Mouse (Mus musculus): ENCODE results near the gene A830005F24Rik. TPM values are rescaled to one million over a fixed set of nuclear protein-coding genes. Genes with fewer than 3 reads are reported as not detected.

Gene A830005F24Rik
- polyA plus RNA-seq, 1 experiment from 2014 or later, result 0.19 TPM

DNA sequence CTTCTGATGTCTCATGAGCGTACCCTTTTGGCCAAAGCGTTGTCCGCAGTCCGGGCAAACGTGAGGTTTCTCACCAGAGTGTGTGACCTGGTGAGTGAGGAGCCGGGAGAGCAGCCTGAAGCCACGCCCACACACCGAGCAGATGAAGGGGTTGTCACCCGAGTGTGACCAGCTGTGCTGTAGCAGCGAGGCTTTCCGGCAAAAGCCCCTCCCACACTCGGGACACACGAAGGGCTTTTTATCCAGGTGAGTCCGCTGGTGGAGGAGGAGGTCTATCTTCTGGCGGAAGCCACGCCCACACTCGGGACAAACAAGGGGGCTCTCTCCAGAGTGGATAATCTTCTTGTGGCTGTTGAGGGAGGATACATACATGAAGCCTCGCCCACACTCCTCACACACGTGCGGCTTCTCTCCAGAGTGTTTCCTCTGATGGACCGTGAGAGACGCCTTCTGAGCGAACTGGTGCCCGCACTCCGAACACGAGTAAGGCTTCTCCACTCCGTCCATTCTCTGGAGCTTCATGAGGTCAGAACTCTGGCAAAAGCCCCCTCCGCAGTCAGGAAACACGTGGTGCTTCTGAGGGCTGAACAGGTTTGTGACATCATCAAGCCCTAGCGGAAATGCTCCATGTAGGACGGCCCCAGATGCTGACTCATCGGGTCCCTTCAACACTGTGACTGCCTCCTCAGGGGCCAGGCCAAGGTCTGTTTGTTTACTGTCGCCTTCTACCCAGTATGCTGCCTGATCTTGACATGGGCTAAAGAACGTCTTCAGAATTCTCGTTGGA lies 22.8 kb upstream of the A830005F24Rik start:
- WGBS (ENCODE audit: insufficient replicate concordance), result 92% methylated on average over 35 of the region's 35 CpGs
- DNase-seq (no peak), ATAC-seq (no peak)
- no peak overlapping the region for H3K27ac ChIP-seq (ENCODE audit: low read depth)
- no peak overlapping the region for H3K9ac ChIP-seq (replicated peaks)
- H3K4me3 ChIP-seq (ENCODE audit: low read depth, low read length), result no peak overlapping the region
- peaks cover 34% of the 10 kb centered on the region for H3K36me3 ChIP-seq (replicated peaks; ENCODE audit: insufficient read depth, low read length)
- H3K4me1 ChIP-seq (ENCODE audit: insufficient read depth), result no peaks in the 10 kb centered on the region
- H3K27me3 ChIP-seq (ENCODE audit: insufficient read depth, low read length), result no peaks in the 10 kb centered on the region
- no peak overlapping the region for H3K4me2 ChIP-seq (ENCODE audit: low read depth, low read length)
- peaks cover 11% of the 10 kb centered on the region; the same call in 1 of the 2 replicates for H3K9me3 ChIP-seq (ENCODE audit: low read length)
- TF ChIP-seq CTCF (IDR thresholded peaks at IDR 0.05; ENCODE audit: low read depth), result no peak
- no peak for TF ChIP-seq EP300 (IDR thresholded peaks at IDR 0.05; ENCODE audit: low read depth)

DNA sequence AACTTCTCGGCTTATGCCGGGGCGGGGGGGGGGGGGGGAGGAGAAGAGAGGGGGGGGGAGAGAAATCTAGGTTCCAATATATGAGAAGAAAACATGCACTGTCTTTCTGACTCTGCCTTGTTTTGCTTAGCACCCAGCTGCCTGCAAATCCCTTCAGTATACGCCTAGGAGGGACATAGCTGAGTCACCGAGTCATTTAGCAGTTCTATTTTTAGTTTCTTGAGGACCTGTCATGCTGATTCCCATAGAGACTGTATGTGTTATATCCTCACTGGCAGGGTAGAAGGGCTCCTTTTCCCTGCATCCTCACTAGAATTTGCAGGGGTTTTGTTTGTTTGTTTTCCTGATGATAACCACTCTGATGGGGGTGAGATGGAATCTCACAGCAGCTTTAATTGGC lies 20.2 kb upstream of the A830005F24Rik start:
- H3K4me2 ChIP-seq (ENCODE audit: low read depth, low read length), result no peak overlapping the region
- DNase-seq (no peak), ATAC-seq (no peak)
- peaks cover 14% of the 10 kb centered on the region; the same call in 1 of the 2 replicates for H3K9me3 ChIP-seq (ENCODE audit: low read length)
- H3K27me3 ChIP-seq (ENCODE audit: insufficient read depth, low read length), result no peaks in the 10 kb centered on the region
- H3K27ac ChIP-seq (ENCODE audit: low read depth), result no peak overlapping the region
- H3K36me3 ChIP-seq (replicated peaks; ENCODE audit: insufficient read depth, low read length), result peaks cover 43% of the 10 kb centered on the region
- H3K4me3 ChIP-seq (ENCODE audit: low read depth, low read length), result no peak overlapping the region
- TF ChIP-seq CTCF (IDR thresholded peaks at IDR 0.05; ENCODE audit: low read depth) (no peak), EP300 (IDR thresholded peaks at IDR 0.05; ENCODE audit: low read depth) (no peak)
- H3K9ac ChIP-seq (replicated peaks), result no peak overlapping the region
- 78% methylated on average over 4 of the region's 5 CpGs for WGBS (ENCODE audit: insufficient replicate concordance)
- H3K4me1 ChIP-seq (ENCODE audit: insufficient read depth), result no peaks in the 10 kb centered on the region

DNA sequence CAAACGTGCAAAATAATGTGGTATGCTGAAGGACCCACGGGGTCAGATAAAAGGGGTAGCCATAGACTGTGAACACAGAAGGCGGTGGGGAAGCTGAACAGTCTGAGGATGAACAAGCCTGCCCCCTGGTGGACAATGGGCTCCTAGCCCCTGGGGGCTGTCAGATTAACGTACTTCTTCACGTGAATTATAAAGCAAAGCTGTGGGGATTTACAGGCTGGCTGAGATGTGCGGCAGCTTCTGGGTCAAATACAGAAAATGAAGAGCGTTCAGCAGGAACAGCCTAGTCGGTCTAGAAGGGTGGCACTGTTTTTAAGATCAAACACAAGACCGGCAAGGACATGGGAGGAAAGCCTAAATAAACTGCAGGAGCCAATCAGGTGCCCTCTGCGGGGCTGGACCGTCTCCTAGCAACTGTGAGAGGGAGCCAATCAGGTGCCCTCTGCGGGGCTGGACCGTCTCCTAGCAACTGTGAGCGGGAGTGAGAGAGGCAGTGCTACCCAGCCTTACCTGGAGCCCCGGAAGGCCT lies 15.6 kb upstream of the A830005F24Rik start:
- Histone ChIP-seq H3K4me3 (ENCODE audit: low read depth, low read length) (no peak overlapping the region), H3K36me3 (replicated peaks; ENCODE audit: insufficient read depth, low read length) (peaks cover 25% of the 10 kb centered on the region), H3K4me2 (ENCODE audit: low read depth, low read length) (no peak overlapping the region), H3K4me1 (ENCODE audit: insufficient read depth) (no peaks in the 10 kb centered on the region), H3K27me3 (ENCODE audit: insufficient read depth, low read length) (no peaks in the 10 kb centered on the region), H3K27ac (ENCODE audit: low read depth) (no peak overlapping the region), H3K9me3 (ENCODE audit: low read length) (peaks cover 8% of the 10 kb centered on the region; the same call in 1 of the 2 replicates), H3K9ac (replicated peaks) (no peak overlapping the region)
- 66% methylated on average over 15 of the region's 15 CpGs for WGBS (ENCODE audit: insufficient replicate concordance)
- TF ChIP-seq EP300 (IDR thresholded peaks at IDR 0.05; ENCODE audit: low read depth) (no peak), CTCF (IDR thresholded peaks at IDR 0.05; ENCODE audit: low read depth) (peak; percentile 63)
- DNase-seq (peak; percentile 46), ATAC-seq (no peak)

DNA sequence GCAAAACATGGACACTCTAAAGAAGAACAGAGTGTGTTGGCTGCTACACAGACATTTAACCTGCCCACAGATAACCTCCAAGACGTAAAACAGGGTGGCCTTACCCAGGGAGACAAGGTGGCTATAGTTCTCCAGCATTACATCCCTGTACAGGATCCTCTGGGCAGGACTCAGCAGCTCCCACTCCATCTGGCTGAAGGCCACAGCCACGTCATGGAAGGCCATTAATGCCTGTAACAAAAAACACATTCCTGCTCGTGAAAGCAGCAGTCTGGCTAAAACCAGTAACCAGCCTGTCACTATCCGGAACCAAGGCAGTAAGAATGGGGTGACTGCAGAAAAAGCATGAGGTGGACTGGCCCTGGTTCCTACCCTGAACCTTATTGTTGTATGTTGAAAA lies 14.7 kb upstream of the A830005F24Rik start:
- Histone ChIP-seq H3K27ac (ENCODE audit: low read depth) (no peak overlapping the region), H3K4me3 (ENCODE audit: low read depth, low read length) (no peak overlapping the region), H3K9ac (replicated peaks) (no peak overlapping the region), H3K4me1 (ENCODE audit: insufficient read depth) (no peaks in the 10 kb centered on the region), H3K27me3 (ENCODE audit: insufficient read depth, low read length) (no peaks in the 10 kb centered on the region), H3K9me3 (ENCODE audit: low read length) (peaks cover 11% of the 10 kb centered on the region), H3K36me3 (replicated peaks; ENCODE audit: insufficient read depth, low read length) (peaks cover 33% of the 10 kb centered on the region), H3K4me2 (ENCODE audit: low read depth, low read length) (no peak overlapping the region)
- 76% methylated on average over 4 of the region's 4 CpGs for WGBS (ENCODE audit: insufficient replicate concordance)
- DNase-seq, result no peak
- no peak for ATAC-seq
- TF ChIP-seq EP300 (IDR thresholded peaks at IDR 0.05; ENCODE audit: low read depth) (no peak), CTCF (IDR thresholded peaks at IDR 0.05; ENCODE audit: low read depth) (no peak)

DNA sequence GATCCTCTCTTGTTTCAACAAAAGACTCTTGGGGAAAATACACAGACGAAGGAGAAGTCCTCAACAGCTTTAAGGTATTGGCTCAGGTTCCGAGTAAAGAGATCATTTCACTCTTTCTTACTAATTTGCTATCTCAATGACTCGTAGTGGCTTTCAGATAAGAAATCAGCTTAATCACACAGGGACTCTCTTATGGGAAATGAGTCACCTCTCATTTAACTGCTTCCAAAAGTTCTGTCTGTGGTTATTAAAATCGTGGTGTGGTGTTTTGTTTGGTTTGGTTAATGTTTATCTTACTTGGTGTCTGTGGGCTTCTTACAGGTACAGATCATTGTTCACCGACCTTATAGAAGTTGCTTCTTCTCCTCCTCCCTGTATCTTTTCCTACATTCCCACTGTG lies 10.9 kb upstream of the A830005F24Rik start:
- Histone ChIP-seq H3K4me1 (ENCODE audit: insufficient read depth) (no peaks in the 10 kb centered on the region), H3K27me3 (ENCODE audit: insufficient read depth, low read length) (no peaks in the 10 kb centered on the region), H3K36me3 (replicated peaks; ENCODE audit: insufficient read depth, low read length) (peaks cover 32% of the 10 kb centered on the region), H3K9ac (replicated peaks) (no peak overlapping the region), H3K9me3 (ENCODE audit: low read length) (peaks cover 4% of the 10 kb centered on the region; the same call in 1 of the 2 replicates), H3K4me3 (ENCODE audit: low read depth, low read length) (no peak overlapping the region), H3K4me2 (ENCODE audit: low read depth, low read length) (no peak overlapping the region), H3K27ac (ENCODE audit: low read depth) (no peak overlapping the region)
- no peak for TF ChIP-seq EP300 (IDR thresholded peaks at IDR 0.05; ENCODE audit: low read depth)
- no peak for TF ChIP-seq CTCF (IDR thresholded peaks at IDR 0.05; ENCODE audit: low read depth)
- 60% methylated on average over 5 of the region's 5 CpGs for WGBS (ENCODE audit: insufficient replicate concordance)
- ATAC-seq (no peak), DNase-seq (no peak)

DNA sequence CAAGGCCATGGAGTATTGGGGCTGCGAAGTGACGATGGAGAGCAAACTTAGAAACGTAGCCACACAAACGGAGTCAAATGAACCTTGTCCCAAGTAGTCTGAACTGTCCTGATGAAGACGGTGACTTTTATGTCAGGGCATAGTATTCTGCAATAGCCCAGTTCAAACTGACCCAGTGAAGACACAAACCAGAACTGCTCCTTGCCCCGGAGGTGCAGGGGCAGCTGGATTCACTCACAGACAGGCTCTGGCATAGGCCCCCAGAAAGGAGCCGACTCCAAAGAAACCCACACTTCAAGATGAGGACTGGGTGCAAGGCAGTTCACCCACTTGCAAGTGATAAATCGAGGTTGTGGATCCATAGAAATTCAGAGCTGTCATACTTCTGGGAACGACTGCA lies 4.7 kb upstream of the A830005F24Rik start:
- H3K4me2 ChIP-seq (ENCODE audit: low read depth, low read length), result no peak overlapping the region

More for the DNA sequence above, 4.7 kb upstream of the A830005F24Rik start:
- DNase-seq, result no peak
- Histone ChIP-seq H3K27me3 (ENCODE audit: insufficient read depth, low read length) (no peaks in the 10 kb centered on the region), H3K4me3 (ENCODE audit: low read depth, low read length) (no peak overlapping the region), H3K27ac (ENCODE audit: low read depth) (no peak overlapping the region), H3K9ac (replicated peaks) (no peak overlapping the region), H3K36me3 (replicated peaks; ENCODE audit: insufficient read depth, low read length) (peaks cover 14% of the 10 kb centered on the region), H3K4me1 (ENCODE audit: insufficient read depth) (peaks cover 9% of the 10 kb centered on the region), H3K9me3 (ENCODE audit: low read length) (peaks cover 1% of the 10 kb centered on the region; the same call in 1 of the 2 replicates)
- no peak for ATAC-seq
- 81% methylated on average over 9 of the region's 9 CpGs for WGBS (ENCODE audit: insufficient replicate concordance)
- no peak for TF ChIP-seq CTCF (IDR thresholded peaks at IDR 0.05; ENCODE audit: low read depth)

All from liver, postnatal 0 days (tissue).